Mouse (Mus musculus) embryo, embryonic 11 days (tissue): ENCODE data around the gene 2610044O15Rik8.

Experiments
- DNase-seq: peaks from one replicate; pipeline ENCODE4 v3.0.0-alpha.2; 2015

Gene 2610044O15Rik8

DNA sequence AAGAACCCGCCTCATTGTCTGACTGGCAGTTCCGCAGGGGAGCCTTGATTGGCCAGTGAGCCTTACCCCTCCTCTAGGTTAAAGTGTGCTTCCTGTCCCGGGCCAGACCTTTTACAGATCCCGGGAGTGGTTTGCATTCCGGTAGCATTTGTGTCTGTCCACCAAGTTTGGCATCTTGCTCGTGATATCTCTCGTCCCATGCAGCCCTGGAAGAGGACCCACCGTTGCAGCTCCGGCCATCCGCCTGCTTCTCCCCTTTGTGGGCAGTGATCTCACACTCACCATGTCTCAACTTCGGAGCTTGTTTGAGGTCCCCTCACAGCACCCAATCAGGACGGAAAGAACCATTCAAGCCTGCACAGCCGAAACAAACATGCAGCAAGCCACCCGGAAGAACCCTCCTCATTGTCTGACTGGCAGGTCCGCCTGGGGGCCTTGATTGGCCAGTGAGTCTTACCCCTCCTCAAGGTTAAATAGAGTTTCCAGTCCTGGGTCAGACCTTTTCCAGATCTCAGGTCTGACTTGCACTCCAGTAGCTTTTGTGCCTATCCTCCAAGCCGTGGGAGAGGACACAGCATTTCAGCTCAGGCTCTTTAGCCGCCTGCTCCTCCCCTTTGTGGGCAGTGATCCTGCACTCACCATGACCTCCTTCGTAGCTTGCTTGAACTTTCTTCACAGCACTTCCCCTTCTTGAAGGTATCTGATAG is at the start of gene 2610044O15Rik8:
2610044O15Rik8 (minus strand) TSS at position 380 of the 707 bp plus-strand sequence.
- DNase-seq, result peak; percentile 89

DNA sequence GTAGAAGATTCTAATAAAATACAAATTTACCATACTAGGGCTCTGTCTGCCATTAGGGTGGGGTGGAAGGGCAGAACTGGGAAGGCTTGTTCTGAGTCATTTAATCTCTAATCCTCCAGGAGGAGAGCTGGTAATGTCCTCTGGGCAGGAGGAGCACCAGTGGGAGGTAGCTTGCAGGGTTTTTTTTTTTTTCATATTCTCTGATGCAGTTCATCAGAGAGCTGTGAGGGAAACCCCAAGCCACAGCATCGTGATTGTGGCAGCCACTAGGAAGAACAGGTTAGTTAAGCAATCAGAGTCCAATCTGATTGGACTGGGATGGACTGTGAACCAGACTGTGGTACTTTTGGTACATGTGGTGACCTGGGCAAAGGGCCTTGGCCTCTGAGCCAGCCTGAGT is 31.7 kb upstream of the 2610044O15Rik8 start:
- DNase-seq, result no peak

DNA sequence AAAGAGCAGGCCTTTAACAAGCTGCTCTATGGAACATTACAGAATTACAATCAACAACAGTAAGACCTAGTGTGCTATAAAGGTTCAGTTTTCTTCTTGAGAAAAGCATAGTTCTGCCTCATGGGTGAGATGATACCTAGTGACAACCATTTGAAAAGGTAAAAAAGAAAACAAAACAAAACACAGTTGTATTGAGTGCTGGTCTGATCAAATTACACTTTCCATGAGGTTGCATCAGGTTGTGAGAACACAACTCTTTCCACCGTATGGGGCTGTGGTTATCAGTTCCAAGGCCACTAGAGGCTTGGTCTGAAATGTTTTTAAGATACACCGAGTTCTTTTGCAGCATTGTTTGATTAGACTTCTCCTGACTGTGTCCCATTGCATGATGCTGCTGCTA is 30.1 kb upstream of the 2610044O15Rik8 start:
- DNase-seq, result peak; percentile 2

DNA sequence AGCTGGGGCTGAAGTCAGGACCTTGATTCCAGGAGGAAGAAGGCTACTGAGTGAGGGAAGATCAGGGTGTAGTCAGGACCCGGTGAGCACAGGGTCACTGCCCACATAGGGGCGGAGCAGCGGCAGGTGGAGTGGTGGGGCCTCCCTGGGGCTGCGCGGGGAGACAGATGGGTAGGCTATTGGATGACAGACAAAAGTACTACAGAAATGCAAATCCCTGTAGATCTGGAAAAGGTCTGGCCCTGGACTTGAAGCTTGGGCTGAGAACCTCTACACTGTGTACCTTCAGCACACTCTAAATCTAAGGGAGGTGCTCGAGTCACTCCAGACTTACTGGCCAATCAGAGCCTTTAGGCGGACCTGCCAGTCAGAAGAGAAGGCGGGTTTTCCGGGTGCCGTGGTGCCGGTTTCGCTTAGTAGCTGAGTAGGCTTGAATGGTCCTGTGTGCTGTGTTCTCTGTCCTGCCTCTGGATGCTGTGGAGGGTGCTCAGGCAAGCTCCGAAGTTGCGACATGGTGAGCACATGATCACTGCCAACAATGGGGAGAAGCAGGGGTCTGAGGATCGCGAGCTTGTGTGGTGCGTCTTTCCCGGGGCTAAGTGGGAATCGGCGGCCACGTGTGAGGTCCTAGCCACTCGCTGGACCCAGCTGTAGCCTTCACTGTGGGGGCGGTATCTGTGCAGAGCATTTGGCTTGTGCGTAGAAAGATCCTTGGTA is 29.2 kb upstream of the 2610044O15Rik8 start:
- DNase-seq, result peak; percentile 79

DNA sequence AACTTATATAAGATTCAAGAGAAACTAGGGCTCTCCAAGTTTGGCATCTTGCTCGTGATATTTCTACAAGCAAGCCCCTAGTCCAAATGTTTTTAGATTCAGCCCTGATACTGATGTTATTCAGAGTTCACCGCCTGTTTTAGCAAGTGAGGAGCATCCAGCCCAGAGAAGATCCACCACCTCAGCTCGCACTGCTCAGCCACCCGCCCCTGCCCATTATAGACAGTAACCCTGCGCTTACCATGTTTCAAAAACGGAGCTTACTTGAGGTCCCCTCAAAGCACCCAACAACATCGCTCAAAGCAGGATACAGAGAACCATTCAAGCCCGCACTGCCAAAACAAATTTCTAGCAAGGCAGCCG is 561 bp downstream of the 2610044O15Rik8 start:
- no peak for DNase-seq
